Mouse (Mus musculus) cerebellum, adult 9-10 months (tissue): ENCODE measurements around the gene Aldob.
A peak's percentile ranks its signal among the peaks of the same experiment; 100 is the strongest.
"Not testable (repeated sequence)": the region's sequence is repeated elsewhere in the genome, so short reads cannot be mapped to it uniquely, and the experiment has no call there.

ENCODE experiments used
- DNase-seq: peaks from one replicate; pipeline ENCODE4 v3.0.0; 2022

The Aldob gene

GRCm38 (mm10) chr4:49535036-49535435, 14.3 kb downstream of the Aldob start:
- DNase-seq: no peak

GRCm38 (mm10) chr4:49522576-49522975, 26.8 kb downstream of the Aldob start:
- DNase-seq: peak; percentile 36

- no peak for DNase-seq
Observed at GRCm38 (mm10) chr4:49521346-49521745, 28.0 kb downstream of the Aldob start.

- peak; percentile 97 for DNase-seq
Observed at GRCm38 (mm10) chr4:49520572-49521340, 28.6 kb downstream of the Aldob start, which contains the start of the genes Mrpl50 and Zfp189. Mrpl50 (minus strand) TSS chr4:49521093. Zfp189 (plus strand) TSS chr4:49521176.

GRCm38 (mm10) chr4:49519476-49519875, 29.9 kb downstream of the Aldob start:
- DNase-seq: no peak

GRCm38 (mm10) chr4:49514441-49514840, 34.9 kb downstream of the Aldob start:
- DNase-seq: no peak

GRCm38 (mm10) chr4:49512636-49513035, 36.7 kb downstream of the Aldob start:
- DNase-seq: no peak

- not testable (repeated sequence) for DNase-seq
Observed at GRCm38 (mm10) chr4:49510236-49510835, 39.0 kb downstream of the Aldob start.

GRCm38 (mm10) chr4:49509183-49509582, 40.2 kb downstream of the Aldob start:
- DNase-seq: no peak

- DNase-seq: no peak
Observed at GRCm38 (mm10) chr4:49506386-49506785, 43.0 kb downstream of the Aldob start, which contains the start of gene Baat. Baat (minus strand) TSS chr4:49506557.

GRCm38 (mm10) chr4:49503563-49503962, 45.8 kb downstream of the Aldob start:
- no peak for DNase-seq
